Mouse (Mus musculus) hindbrain, embryonic 13.5 days (tissue): ENCODE measurements around the gene Gm44502. TPM values are rescaled to one million over a fixed set of nuclear protein-coding genes. Genes with fewer than 3 reads are reported as not detected.

Experiments used
- ATAC-seq: fragments of 200-750 bp; cut with Nextera tagmentation; 2 replicates; pipeline ENCODE4 v1.8.0; 2017; ENCODE audit warnings: moderate TSS enrichment; ENCODE audit not compliant: low FRiP score
- H3K27ac ChIP-seq: fragments of 300-500 bp; sonication (generic); 2 replicates; pipeline ENCODE4 v1.5.1; 2015; ENCODE audit warnings: inconsistent platforms, mild to moderate bottlenecking, moderate library complexity
- H3K27me3 ChIP-seq: fragments of 300-500 bp; sonication (generic); 2 replicates; pipeline ENCODE4 v1.6.1; 2015; ENCODE audit warnings: mild to moderate bottlenecking, inconsistent platforms
- H3K36me3 ChIP-seq: fragments of 300-500 bp; sonication (generic); 2 replicates; pipeline ENCODE4 v1.6.1; 2015; ENCODE audit warnings: mild to moderate bottlenecking, inconsistent platforms
- H3K4me1 ChIP-seq: fragments of 300-500 bp; sonication (generic); replicated peaks from 2 replicates; pipeline ENCODE4 v1.6.1; 2015; ENCODE audit warnings: inconsistent platforms
- H3K4me2 ChIP-seq: fragments of 300-500 bp; sonication (generic); 2 replicates; pipeline ENCODE4 v1.6.1; 2015; ENCODE audit warnings: inconsistent platforms, mild to moderate bottlenecking, moderate library complexity
- H3K4me3 ChIP-seq: fragments of 300-500 bp; sonication (generic); 2 replicates; pipeline ENCODE4 v1.5.1; 2015; ENCODE audit warnings: mild to moderate bottlenecking, inconsistent platforms
- H3K9ac ChIP-seq: fragments of 300-500 bp; sonication (generic); 2 replicates; pipeline ENCODE4 v1.6.1; 2015; ENCODE audit warnings: mild to moderate bottlenecking, inconsistent platforms
- H3K9me3 ChIP-seq: fragments of 300-500 bp; sonication (generic); 2 replicates; pipeline ENCODE4 v1.6.1; 2016; ENCODE audit warnings: inconsistent platforms
- WGBS: fragments of 180-500 bp; shearing (Covaris S2); methylation state at CpG from one replicate; pipeline ENCODE4 v1.1.7; 2015; 5-methylcytosine and 5-hydroxymethylcytosine counted together
- polyA plus RNA-seq: library from polyadenylated mRNA; unstranded; fragments of >200 nt; fragmentation: Nextera tagmentation; extraction: Ambion mirVana; gene quantifications from 2 replicates; pipeline ENCODE4 v1.2.1, GENCODE M21; 2015

The Gm44502 gene
- not detected in 2 replicates for polyA plus RNA-seq

GRCm38 (mm10) chr15:89429352-89430221 lies at the start of gene Gm44502, which contains the start of the genes C730034F03Rik and Chkb:
Gm44502 (minus strand) TSS chr15:89429696.
C730034F03Rik (plus strand) TSS chr15:89429589.
Chkb (minus strand) TSS chr15:89429908.
- ATAC-seq = peak; percentile 95

GRCm38 (mm10) chr15:89478622-89479021 lies 49.1 kb upstream of the Gm44502 start:
- H3K36me3 ChIP-seq = no peaks in the 10 kb centered on the region
- no peak overlapping the region for H3K27ac ChIP-seq
- no peak overlapping the region for H3K9ac ChIP-seq
- H3K4me2 ChIP-seq = no peak overlapping the region
- ATAC-seq = no peak
- 88% methylated on average over 3 of the region's 3 CpGs for WGBS
- H3K4me1 ChIP-seq = peaks cover 29% of the 10 kb centered on the region
- H3K27me3 ChIP-seq = 0 out of 2 replicates have a peak, but pooled peaks cover 3% of the 10 kb centered on the region
- no peak overlapping the region for H3K4me3 ChIP-seq
- H3K9me3 ChIP-seq = no peaks in the 10 kb centered on the region

More at GRCm38 (mm10) chr15:89429352-89430221, at the start of gene Gm44502, which contains the start of the genes C730034F03Rik and Chkb:
- no peaks in the 10 kb centered on the region for H3K9me3 ChIP-seq
- WGBS = under 1% methylated on average over 70 of the region's 70 CpGs
- H3K9ac ChIP-seq = peak within 1 kb of the TSS; percentile 84
- peak within 1 kb of the TSS; percentile 98 for H3K27ac ChIP-seq
- H3K4me2 ChIP-seq = peak within 1 kb of the TSS; percentile 90
- H3K36me3 ChIP-seq = peaks cover 26% of the 10 kb centered on the region
- peak within 1 kb of the TSS; percentile 78 for H3K4me3 ChIP-seq
- no peaks in the 10 kb centered on the region for H3K27me3 ChIP-seq
- H3K4me1 ChIP-seq = peaks cover 28% of the 10 kb centered on the region

- Histone ChIP-seq H3K27me3 (0 out of 2 replicates have a peak, but pooled peaks cover 3% of the 10 kb centered on the region), H3K9me3 (no peaks in the 10 kb centered on the region), H3K36me3 (no peaks in the 10 kb centered on the region), H3K4me3 (no peak overlapping the region), H3K4me1 (peaks cover 29% of the 10 kb centered on the region), H3K27ac (no peak overlapping the region), H3K9ac (no peak overlapping the region), H3K4me2 (no peak overlapping the region)
- WGBS = 38% methylated on average over 8 of the region's 8 CpGs
- no peak for ATAC-seq
Measured at GRCm38 (mm10) chr15:89477806-89478205, 48.3 kb upstream of the Gm44502 start.

- no peaks in the 10 kb centered on the region for H3K9me3 ChIP-seq
- H3K4me2 ChIP-seq = peak within 1 kb of the TSS; percentile 91
- H3K4me3 ChIP-seq = peak within 1 kb of the TSS; percentile 61
- peak within 1 kb of the TSS; percentile 78 for H3K9ac ChIP-seq
- peaks cover 29% of the 10 kb centered on the region for H3K4me1 ChIP-seq
- H3K36me3 ChIP-seq = no peaks in the 10 kb centered on the region
- WGBS = 30% methylated on average over 9 of the region's 9 CpGs
- H3K27ac ChIP-seq = peak within 1 kb of the TSS; percentile 86
- ATAC-seq = no peak
- 0 out of 2 replicates have a peak, but pooled peaks cover 3% of the 10 kb centered on the region for H3K27me3 ChIP-seq
Measured at GRCm38 (mm10) chr15:89477091-89477491, 47.6 kb upstream of the Gm44502 start, which contains the start of gene Arsa. Arsa (minus strand) TSS chr15:89477425.

GRCm38 (mm10) chr15:89476475-89476815 lies 46.9 kb upstream of the Gm44502 start:
- peaks cover 29% of the 10 kb centered on the region for H3K4me1 ChIP-seq
- 8% methylated on average over 5 of the region's 5 CpGs for WGBS
- H3K27ac ChIP-seq = peak overlapping the region; percentile 86
- 0 out of 2 replicates have a peak, but pooled peaks cover 3% of the 10 kb centered on the region for H3K27me3 ChIP-seq
- ATAC-seq = peak; percentile 12
- H3K36me3 ChIP-seq = no peaks in the 10 kb centered on the region
- peak overlapping the region; percentile 91 for H3K4me2 ChIP-seq
- no peaks in the 10 kb centered on the region for H3K9me3 ChIP-seq
- H3K4me3 ChIP-seq = peak overlapping the region; percentile 61
- H3K9ac ChIP-seq = peak overlapping the region; percentile 78

- Histone ChIP-seq H3K9me3 (no peaks in the 10 kb centered on the region), H3K4me1 (peaks cover 29% of the 10 kb centered on the region), H3K27me3 (0 out of 2 replicates have a peak, but pooled peaks cover 3% of the 10 kb centered on the region), H3K4me2 (peak overlapping the region; percentile 91), H3K4me3 (peak overlapping the region; percentile 61), H3K36me3 (no peaks in the 10 kb centered on the region), H3K27ac (peak overlapping the region; percentile 86), H3K9ac (peak overlapping the region; percentile 78)
- ATAC-seq = peak; percentile 97
- whole genome bisulfite sequencing = 10% methylated on average over 44 of the region's 44 CpGs
Measured at GRCm38 (mm10) chr15:89475611-89476474, 46.3 kb upstream of the Gm44502 start.

DNA sequence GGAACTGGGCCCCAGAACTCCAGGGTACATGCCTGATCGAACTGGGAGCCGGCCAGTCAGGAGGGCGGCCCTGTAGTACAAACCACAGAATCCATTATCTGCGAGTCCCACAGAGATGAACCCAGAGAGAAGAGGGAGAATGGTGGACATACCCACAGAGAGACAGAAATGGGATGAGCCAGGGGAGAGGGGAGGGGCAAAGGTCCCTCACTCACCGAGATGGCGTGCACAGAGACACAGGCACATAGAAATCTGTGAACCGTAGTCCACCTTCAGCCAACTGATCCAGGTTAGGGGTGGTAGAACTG lies 45.8 kb upstream of the Gm44502 start:
- no peak overlapping the region for H3K27ac ChIP-seq
- WGBS = 79% methylated on average over 7 of the region's 7 CpGs
- ATAC-seq = no peak; the same call in 1 of the 2 replicates

GRCm38 (mm10) chr15:89474596-89475292 lies 45.2 kb upstream of the Gm44502 start:
- Histone ChIP-seq H3K9me3 (no peaks in the 10 kb centered on the region), H3K36me3 (no peaks in the 10 kb centered on the region), H3K27me3 (0 out of 2 replicates have a peak, but pooled peaks cover 3% of the 10 kb centered on the region), H3K9ac (no peak overlapping the region; the same call in 1 of the 2 replicates), H3K4me2 (peak overlapping the region; percentile 91), H3K27ac (no peak overlapping the region), H3K4me1 (peaks cover 29% of the 10 kb centered on the region), H3K4me3 (peak overlapping the region; percentile 61; the same call in 1 of the 2 replicates)
- 90% methylated on average over 19 of the region's 19 CpGs for WGBS
- ATAC-seq = 0 out of 2 replicates have a peak, but pooled peaks have one; percentile 14

More for the DNA sequence above, 45.8 kb upstream of the Gm44502 start:
- Histone ChIP-seq H3K27me3 (0 out of 2 replicates have a peak, but pooled peaks cover 3% of the 10 kb centered on the region), H3K9ac (peak overlapping the region; percentile 78), H3K36me3 (no peaks in the 10 kb centered on the region), H3K9me3 (no peaks in the 10 kb centered on the region), H3K4me1 (peaks cover 29% of the 10 kb centered on the region), H3K4me2 (peak overlapping the region; percentile 91), H3K4me3 (peak overlapping the region; percentile 61)

DNA sequence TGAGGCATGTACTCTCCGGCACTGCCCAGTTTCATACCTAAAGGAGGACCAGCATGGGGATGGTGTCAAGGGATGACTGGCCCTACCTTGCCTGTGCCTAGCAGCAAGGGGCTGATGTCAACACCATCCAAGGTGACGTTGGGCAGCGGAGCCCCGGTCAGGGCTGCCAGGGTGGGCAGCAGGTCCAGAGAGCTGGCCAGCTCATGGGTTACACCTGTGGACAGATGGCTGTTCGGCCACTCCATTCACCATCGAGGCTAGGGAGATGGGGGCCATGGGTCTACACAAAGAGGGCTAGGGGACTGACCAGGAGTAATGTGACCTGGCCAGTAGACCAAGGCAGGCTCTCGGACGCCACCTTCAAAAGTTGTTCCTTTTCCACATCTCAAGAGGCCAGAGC lies 44.4 kb upstream of the Gm44502 start:
- no peak overlapping the region for H3K27ac ChIP-seq
- H3K27me3 ChIP-seq = 0 out of 2 replicates have a peak, but pooled peaks cover 3% of the 10 kb centered on the region
- H3K9me3 ChIP-seq = no peaks in the 10 kb centered on the region
- no peak overlapping the region for H3K9ac ChIP-seq
- 97% methylated on average over 8 of the region's 8 CpGs for WGBS
- no peak for ATAC-seq
- H3K4me3 ChIP-seq = no peak overlapping the region
- H3K4me1 ChIP-seq = peaks cover 29% of the 10 kb centered on the region
- no peak overlapping the region for H3K4me2 ChIP-seq
- H3K36me3 ChIP-seq = no peaks in the 10 kb centered on the region

GRCm38 (mm10) chr15:89473370-89473769 lies 43.9 kb upstream of the Gm44502 start:
- ATAC-seq = no peak
- H3K9me3 ChIP-seq = no peaks in the 10 kb centered on the region

DNA sequence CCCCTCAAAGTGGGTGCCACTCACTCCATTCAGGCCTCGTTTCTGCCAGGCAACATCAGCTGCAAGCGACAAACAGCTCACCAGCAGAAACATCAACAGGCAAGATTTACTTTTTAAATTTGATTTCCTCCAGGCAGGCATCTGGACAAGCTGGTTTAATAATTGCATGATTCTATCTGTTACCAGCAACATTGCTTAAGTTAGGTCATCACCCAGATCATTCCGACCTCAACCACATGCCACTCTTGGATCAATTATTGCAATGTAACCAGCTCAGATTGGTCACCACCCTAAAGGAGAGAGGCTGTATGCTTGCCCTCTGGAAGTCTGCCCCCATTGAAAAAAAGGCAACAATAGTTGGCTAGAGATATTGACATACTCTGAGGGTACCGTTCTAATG lies 42.0 kb upstream of the Gm44502 start:
- H3K4me2 ChIP-seq = no peak overlapping the region
- no peaks in the 10 kb centered on the region for H3K36me3 ChIP-seq
- no peak overlapping the region for H3K4me3 ChIP-seq
- no peak for ATAC-seq
- H3K9ac ChIP-seq = no peak overlapping the region
- H3K9me3 ChIP-seq = no peaks in the 10 kb centered on the region
- WGBS = 90% methylated on average over 4 of the region's 4 CpGs
- no peak overlapping the region for H3K27ac ChIP-seq
- no peaks in the 10 kb centered on the region for H3K27me3 ChIP-seq
- peaks cover 15% of the 10 kb centered on the region for H3K4me1 ChIP-seq

More at GRCm38 (mm10) chr15:89473370-89473769, 43.9 kb upstream of the Gm44502 start:
- Histone ChIP-seq H3K9ac (no peak overlapping the region), H3K4me3 (no peak overlapping the region), H3K4me2 (no peak overlapping the region), H3K27me3 (0 out of 2 replicates have a peak, but pooled peaks cover 3% of the 10 kb centered on the region), H3K4me1 (peaks cover 29% of the 10 kb centered on the region), H3K36me3 (no peaks in the 10 kb centered on the region), H3K27ac (no peak overlapping the region)
- WGBS = 88% methylated on average over 9 of the region's 9 CpGs
